Mouse (Mus musculus): ENCODE results near the gene 4922502D21Rik. TPM values are rescaled to one million over a fixed set of nuclear protein-coding genes. Genes with fewer than 3 reads are reported as not detected.
A peak's percentile ranks its signal among the peaks of the same experiment; 100 is the strongest.
"Not testable (repeated sequence)": the region's sequence is repeated elsewhere in the genome, so short reads cannot be mapped to it uniquely, and the experiment has no call there.

The 4922502D21Rik gene
- polyA plus RNA-seq, 1 experiment from 2014 or later, result not detected

DNA sequence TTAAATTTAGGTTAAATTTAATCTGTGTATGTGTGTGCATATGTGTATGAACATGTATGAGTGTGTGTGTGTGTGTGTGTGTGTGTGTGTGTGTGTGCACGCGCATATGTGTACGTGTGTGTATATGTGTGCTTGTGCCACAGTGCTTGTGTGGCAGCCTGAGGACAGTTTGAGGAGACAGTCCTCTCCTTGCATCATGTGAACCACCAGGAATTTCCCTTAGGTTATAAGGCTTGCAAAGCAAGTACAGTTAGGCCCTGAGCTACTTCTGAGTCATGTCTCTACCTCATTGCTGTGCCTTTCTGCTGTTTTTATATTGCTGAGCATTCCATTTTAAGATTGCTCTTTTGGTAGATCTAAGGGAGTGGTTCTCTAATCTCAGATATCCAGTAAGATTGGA, 19.5 kb upstream of the 4922502D21Rik start:
- DNase-seq (ENCODE audit: low spot score) (no peak), ATAC-seq (ENCODE audit: low read depth) (no peak)
- H3K9ac ChIP-seq (ENCODE audit: low read depth, low read length), result no peak overlapping the region
- no peak overlapping the region for H3K4me2 ChIP-seq (ENCODE audit: low read depth, low read length)
- no peak overlapping the region for H3K4me3 ChIP-seq (ENCODE audit: low read depth, low read length)
- H3K9me3 ChIP-seq (ENCODE audit: control insufficient read depth, low read length), result peaks cover 8% of the 10 kb centered on the region; the same call in 1 of the 2 replicates
- no peak overlapping the region for H3K27ac ChIP-seq (replicated peaks; ENCODE audit: low read depth, low read length)
- WGBS, result 87% methylated on average over 3 of the region's 3 CpGs
- H3K4me1 ChIP-seq (ENCODE audit: control insufficient read depth, insufficient read depth, low read length), result no peaks in the 10 kb centered on the region
- no peaks in the 10 kb centered on the region for H3K36me3 ChIP-seq (ENCODE audit: control insufficient read depth, insufficient read depth, low read length)
- H3K27me3 ChIP-seq (replicated peaks; ENCODE audit: control insufficient read depth, insufficient read depth, low read length), result no peaks in the 10 kb centered on the region

DNA sequence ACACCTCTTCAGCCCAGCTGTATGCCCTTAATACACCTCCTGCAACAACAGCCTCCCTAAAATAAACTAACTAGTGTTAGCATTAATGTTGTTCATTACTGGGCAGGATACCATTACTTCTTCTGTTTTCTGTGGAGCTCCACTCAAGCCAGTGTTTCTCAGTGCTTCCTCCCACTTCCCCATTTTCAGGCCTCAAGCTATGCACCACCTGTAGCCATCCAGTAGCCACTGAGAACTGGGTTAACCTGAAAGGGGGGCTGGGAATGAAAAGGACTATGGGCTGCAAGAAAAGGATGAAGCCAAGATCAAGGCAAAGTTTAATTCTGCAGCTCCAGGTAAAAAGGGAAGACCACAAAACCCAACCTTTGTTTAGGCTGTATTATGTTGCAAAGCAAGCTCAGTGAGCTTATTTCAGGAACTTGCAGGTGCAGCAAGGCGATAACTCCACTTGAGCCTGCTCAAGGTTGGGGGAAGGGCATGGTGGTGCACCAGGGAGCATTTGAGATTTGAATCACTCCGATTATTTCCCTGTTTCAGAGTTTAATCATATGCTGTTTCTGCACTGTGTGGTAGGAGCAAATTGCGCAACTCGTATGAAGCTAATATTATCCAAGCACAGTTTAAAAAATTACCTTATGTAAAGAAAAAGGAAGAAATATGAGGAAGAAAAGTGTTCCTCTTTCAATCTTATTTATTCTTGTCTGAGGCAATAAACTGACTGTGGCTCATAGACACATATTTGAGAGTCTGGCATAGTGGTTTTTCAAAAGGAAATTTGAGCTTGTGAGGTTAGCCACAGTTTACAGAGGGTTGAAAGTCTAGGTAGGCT, 18.1 kb upstream of the 4922502D21Rik start:
- Histone ChIP-seq H3K36me3 (ENCODE audit: control insufficient read depth, insufficient read depth, low read length) (no peaks in the 10 kb centered on the region), H3K4me1 (ENCODE audit: control insufficient read depth, insufficient read depth, low read length) (no peaks in the 10 kb centered on the region), H3K27me3 (replicated peaks; ENCODE audit: control insufficient read depth, insufficient read depth, low read length) (no peaks in the 10 kb centered on the region), H3K9ac (ENCODE audit: low read depth, low read length) (no peak overlapping the region), H3K27ac (replicated peaks; ENCODE audit: low read depth, low read length) (no peak overlapping the region), H3K9me3 (ENCODE audit: control insufficient read depth, low read length) (peaks cover 8% of the 10 kb centered on the region; the same call in 1 of the 2 replicates), H3K4me2 (ENCODE audit: low read depth, low read length) (no peak overlapping the region), H3K4me3 (ENCODE audit: low read depth, low read length) (no peak overlapping the region)
- ATAC-seq (ENCODE audit: low read depth) (peak; percentile 94), DNase-seq (ENCODE audit: low spot score) (peak; percentile 73)
- 51% methylated on average over 4 of the region's 4 CpGs for WGBS

DNA sequence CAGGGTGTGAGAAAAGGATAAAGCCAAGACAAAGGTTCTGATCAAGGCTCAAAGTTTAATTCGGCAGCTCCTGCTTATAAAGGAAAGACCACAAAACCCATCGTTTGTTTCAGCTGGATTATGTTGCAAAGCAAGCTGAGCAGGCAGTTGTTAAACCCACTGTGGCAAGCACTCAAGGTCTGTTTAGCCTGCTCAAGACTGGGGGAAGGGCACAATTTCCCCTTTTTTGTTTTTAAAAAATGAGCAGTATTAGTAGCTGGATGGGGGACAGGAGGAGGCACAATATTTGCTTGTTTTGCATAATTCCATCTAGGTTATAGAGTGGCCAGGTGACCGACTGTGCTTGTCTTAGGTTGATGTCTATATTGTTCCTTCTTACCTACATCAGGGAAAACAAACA, 12.8 kb upstream of the 4922502D21Rik start:
- Histone ChIP-seq H3K9me3 (ENCODE audit: control insufficient read depth, low read length) (peaks cover 8% of the 10 kb centered on the region; the same call in 1 of the 2 replicates), H3K4me2 (ENCODE audit: low read depth, low read length) (no peak overlapping the region), H3K9ac (ENCODE audit: low read depth, low read length) (no peak overlapping the region), H3K27me3 (replicated peaks; ENCODE audit: control insufficient read depth, insufficient read depth, low read length) (no peaks in the 10 kb centered on the region), H3K27ac (replicated peaks; ENCODE audit: low read depth, low read length) (no peak overlapping the region), H3K4me3 (ENCODE audit: low read depth, low read length) (no peak overlapping the region), H3K36me3 (ENCODE audit: control insufficient read depth, insufficient read depth, low read length) (no peaks in the 10 kb centered on the region), H3K4me1 (ENCODE audit: control insufficient read depth, insufficient read depth, low read length) (no peaks in the 10 kb centered on the region)
- ATAC-seq (ENCODE audit: low read depth) (no peak), DNase-seq (ENCODE audit: low spot score) (no peak)
- 76% methylated on average over 3 of the region's 3 CpGs for WGBS

DNA sequence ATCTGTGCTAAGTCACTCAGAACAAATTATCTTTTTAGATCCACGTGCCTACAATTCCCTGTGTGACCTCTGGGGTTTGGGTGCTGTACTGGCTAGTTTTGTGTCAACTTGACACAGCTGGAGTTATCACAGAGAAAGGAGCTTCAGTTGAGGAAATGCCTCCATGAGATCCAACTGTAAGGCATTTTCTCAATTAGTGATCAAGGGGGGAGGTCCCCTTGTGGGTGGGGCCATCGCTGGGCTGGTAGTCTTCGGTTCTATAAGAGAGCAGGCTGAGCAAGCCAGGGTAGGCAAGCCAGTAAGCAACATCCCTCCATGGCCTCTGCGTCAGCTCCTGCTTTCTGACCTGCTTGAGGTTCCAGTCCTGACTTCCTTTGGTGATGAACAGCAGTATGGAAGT, 10.8 kb upstream of the 4922502D21Rik start, which contains the start of gene Clec12a:
TSS of gene Clec12a (plus strand) at position 301 of the 400 bp plus-strand sequence.
- not testable (repeated sequence) for DNase-seq (ENCODE audit: low spot score); ATAC-seq (ENCODE audit: low read depth); H3K4me2 ChIP-seq (ENCODE audit: low read depth, low read length); H3K27ac ChIP-seq (replicated peaks; ENCODE audit: low read depth, low read length); H3K27me3 ChIP-seq (replicated peaks; ENCODE audit: control insufficient read depth, insufficient read depth, low read length); H3K9me3 ChIP-seq (ENCODE audit: control insufficient read depth, low read length); H3K9ac ChIP-seq (ENCODE audit: low read depth, low read length); H3K4me1 ChIP-seq (ENCODE audit: control insufficient read depth, insufficient read depth, low read length); H3K36me3 ChIP-seq (ENCODE audit: control insufficient read depth, insufficient read depth, low read length); H3K4me3 ChIP-seq (ENCODE audit: low read depth, low read length)
- 74% methylated on average over 4 of the region's 4 CpGs for WGBS

DNA sequence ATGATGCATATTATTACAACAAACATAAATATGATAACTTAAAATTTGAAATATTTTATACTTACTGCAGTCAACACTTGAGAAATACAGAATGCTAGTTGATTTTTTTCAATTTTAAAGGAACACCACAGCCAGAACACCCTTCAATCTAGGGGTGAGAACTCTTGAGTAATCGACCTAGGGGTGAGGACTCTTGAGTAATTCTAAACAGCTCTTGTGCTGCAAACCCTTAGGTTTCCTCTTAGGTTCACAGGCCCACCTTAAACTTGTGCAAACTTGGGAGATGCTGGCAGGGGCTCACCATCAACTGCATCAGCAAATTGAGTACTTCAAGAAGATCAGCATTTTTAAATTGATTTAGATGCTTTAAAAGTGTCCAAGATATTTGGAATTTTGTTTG, 6.2 kb upstream of the 4922502D21Rik start:
- DNase-seq (ENCODE audit: low spot score), result no peak
- H3K9me3 ChIP-seq (ENCODE audit: control insufficient read depth, low read length), result no peaks in the 10 kb centered on the region
- no peaks in the 10 kb centered on the region for H3K4me1 ChIP-seq (ENCODE audit: control insufficient read depth, insufficient read depth, low read length)
- 61% methylated on average over 1 of the region's 1 CpGs for WGBS
- H3K36me3 ChIP-seq (ENCODE audit: control insufficient read depth, insufficient read depth, low read length), result no peaks in the 10 kb centered on the region
- no peak overlapping the region for H3K9ac ChIP-seq (ENCODE audit: low read depth, low read length)
- H3K27me3 ChIP-seq (replicated peaks; ENCODE audit: control insufficient read depth, insufficient read depth, low read length), result no peaks in the 10 kb centered on the region
- no peak overlapping the region for H3K4me3 ChIP-seq (ENCODE audit: low read depth, low read length)
- ATAC-seq (ENCODE audit: low read depth), result no peak
- no peak overlapping the region for H3K4me2 ChIP-seq (ENCODE audit: low read depth, low read length)
- H3K27ac ChIP-seq (replicated peaks; ENCODE audit: low read depth, low read length), result no peak overlapping the region

DNA sequence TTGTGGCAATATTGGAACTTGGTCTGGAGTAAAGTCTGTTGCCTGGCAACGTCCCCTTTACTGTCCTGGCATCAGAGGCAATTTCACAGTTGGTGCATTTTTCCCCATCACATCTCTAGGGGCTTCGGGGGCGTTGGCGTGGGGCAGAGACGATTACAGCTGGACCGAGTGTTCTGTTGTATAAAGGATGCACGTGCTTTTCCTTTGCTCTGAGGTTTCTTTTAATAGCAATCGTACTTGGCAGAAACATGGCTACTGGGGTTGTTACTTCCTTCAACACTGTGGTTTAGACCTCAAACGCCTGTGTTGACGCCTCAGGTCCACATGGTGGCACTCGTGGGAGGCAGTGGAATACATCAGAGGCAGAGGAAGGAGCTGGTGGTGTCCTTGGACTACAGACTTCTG, 2.1 kb upstream of the 4922502D21Rik start:
- Histone ChIP-seq H3K9me3 (ENCODE audit: control insufficient read depth, low read length) (no peaks in the 10 kb centered on the region), H3K36me3 (ENCODE audit: control insufficient read depth, insufficient read depth, low read length) (no peaks in the 10 kb centered on the region), H3K9ac (ENCODE audit: low read depth, low read length) (no peak overlapping the region), H3K27ac (replicated peaks; ENCODE audit: low read depth, low read length) (no peak overlapping the region), H3K4me3 (ENCODE audit: low read depth, low read length) (no peak overlapping the region), H3K4me2 (ENCODE audit: low read depth, low read length) (no peak overlapping the region), H3K4me1 (ENCODE audit: control insufficient read depth, insufficient read depth, low read length) (no peaks in the 10 kb centered on the region), H3K27me3 (replicated peaks; ENCODE audit: control insufficient read depth, insufficient read depth, low read length) (no peaks in the 10 kb centered on the region)
- 32% methylated on average over 11 of the region's 11 CpGs for WGBS
- peak; percentile 70; the same call in 1 of the 2 replicates for ATAC-seq (ENCODE audit: low read depth)
- peak; percentile 71 for DNase-seq (ENCODE audit: low spot score)

DNA sequence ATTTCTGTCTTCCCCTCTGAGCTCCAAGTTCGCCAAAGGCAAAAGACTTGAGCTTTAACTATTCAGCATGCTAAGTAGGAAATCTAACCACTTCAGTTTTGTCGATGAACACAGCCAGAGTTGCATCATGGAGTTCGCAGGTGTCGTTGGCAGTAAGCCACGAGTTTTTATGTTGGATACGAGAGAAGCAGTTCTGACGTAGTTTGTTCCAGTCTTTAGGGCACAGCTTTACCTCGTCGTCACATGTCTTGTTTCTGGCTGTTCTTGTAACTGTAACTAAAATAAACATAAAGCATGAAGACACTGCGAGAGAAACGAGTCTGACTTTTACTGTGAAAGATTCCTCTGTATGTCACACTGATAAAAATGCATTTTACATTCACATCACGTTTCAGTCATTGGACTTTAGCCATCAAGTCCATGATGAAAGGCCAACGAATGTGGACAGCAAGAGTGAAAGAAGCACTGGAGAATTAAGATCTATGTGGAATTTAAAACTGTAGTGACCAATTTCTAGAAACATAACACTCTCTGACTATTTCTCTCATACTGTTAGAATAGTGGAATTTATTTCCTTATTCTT, 4.9 kb downstream of the 4922502D21Rik start:
- no peaks in the 10 kb centered on the region for H3K27me3 ChIP-seq (replicated peaks; ENCODE audit: control insufficient read depth, insufficient read depth, low read length)
- H3K9ac ChIP-seq (ENCODE audit: low read depth, low read length), result no peak overlapping the region
- peak; percentile 36 for DNase-seq (ENCODE audit: low spot score)
- 60% methylated on average over 13 of the region's 13 CpGs for WGBS
- no peak for ATAC-seq (ENCODE audit: low read depth)
- no peaks in the 10 kb centered on the region for H3K9me3 ChIP-seq (ENCODE audit: control insufficient read depth, low read length)
- no peaks in the 10 kb centered on the region for H3K4me1 ChIP-seq (ENCODE audit: control insufficient read depth, insufficient read depth, low read length)
- H3K4me3 ChIP-seq (ENCODE audit: low read depth, low read length), result no peak overlapping the region
- H3K4me2 ChIP-seq (ENCODE audit: low read depth, low read length), result no peak overlapping the region
- no peaks in the 10 kb centered on the region for H3K36me3 ChIP-seq (ENCODE audit: control insufficient read depth, insufficient read depth, low read length)
- no peak overlapping the region for H3K27ac ChIP-seq (replicated peaks; ENCODE audit: low read depth, low read length)

DNA sequence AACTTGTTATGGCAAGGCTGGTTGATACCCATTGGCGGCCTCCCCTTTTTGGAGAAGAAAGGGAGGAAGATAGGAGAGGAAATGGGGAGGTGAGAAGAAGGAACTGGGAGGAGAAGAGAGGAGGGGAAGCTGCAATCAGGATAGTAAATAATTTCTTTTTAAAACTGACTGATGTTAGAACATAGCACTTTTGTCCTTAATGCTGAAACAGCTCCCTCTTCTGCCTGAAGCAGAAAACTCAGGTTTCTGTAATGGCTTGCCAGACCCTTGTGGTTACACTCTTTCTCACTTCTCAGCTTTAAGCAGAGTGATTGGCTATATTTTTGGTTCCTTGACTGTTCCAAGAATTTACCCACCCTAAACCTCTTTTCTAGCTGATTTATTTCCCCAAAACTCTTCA, 5.6 kb downstream of the 4922502D21Rik start:
- DNase-seq (ENCODE audit: low spot score), result no peak
- Histone ChIP-seq H3K27ac (replicated peaks; ENCODE audit: low read depth, low read length) (no peak overlapping the region), H3K4me2 (ENCODE audit: low read depth, low read length) (no peak overlapping the region), H3K36me3 (ENCODE audit: control insufficient read depth, insufficient read depth, low read length) (no peaks in the 10 kb centered on the region), H3K9ac (ENCODE audit: low read depth, low read length) (no peak overlapping the region), H3K4me3 (ENCODE audit: low read depth, low read length) (no peak overlapping the region), H3K27me3 (replicated peaks; ENCODE audit: control insufficient read depth, insufficient read depth, low read length) (no peaks in the 10 kb centered on the region), H3K4me1 (ENCODE audit: control insufficient read depth, insufficient read depth, low read length) (no peaks in the 10 kb centered on the region), H3K9me3 (ENCODE audit: control insufficient read depth, low read length) (no peaks in the 10 kb centered on the region)
- WGBS, result 75% methylated on average over 1 of the region's 1 CpGs
- no peak for ATAC-seq (ENCODE audit: low read depth)
